Mouse (Mus musculus): ENCODE data around the gene Ints13.

Gene Ints13

GRCm38 (mm10) chr6:146538071-146538470 lies 39.6 kb downstream of the Ints13 start:
- no peak for DNase-seq

- no peak for DNase-seq
These were observed 40.5 kb downstream of the Ints13 start for GRCm38 (mm10) chr6:146537111-146537510.

DNA sequence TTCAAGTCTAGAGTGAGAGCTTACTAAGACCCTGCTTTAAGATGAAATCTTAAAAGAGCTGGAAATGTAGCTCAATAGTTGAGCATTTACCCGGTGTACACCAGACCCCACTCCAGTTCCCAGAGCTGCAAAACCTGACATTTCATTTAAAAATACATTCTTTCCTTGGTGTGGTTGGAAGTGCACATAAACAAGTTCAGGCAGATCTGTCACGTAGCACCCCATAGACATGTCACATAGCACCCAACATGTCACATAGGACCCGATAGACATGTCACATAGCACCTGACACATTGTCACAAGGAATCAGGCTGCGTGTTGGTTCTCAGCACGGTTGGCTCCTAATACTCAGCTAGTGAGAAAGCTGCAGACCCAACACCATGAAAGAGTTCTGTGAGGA lies 42.1 kb downstream of the Ints13 start:
- DNase-seq, result no peak

- no peak for DNase-seq
These were observed 44.5 kb downstream of the Ints13 start for GRCm38 (mm10) chr6:146533146-146533545.

DNA sequence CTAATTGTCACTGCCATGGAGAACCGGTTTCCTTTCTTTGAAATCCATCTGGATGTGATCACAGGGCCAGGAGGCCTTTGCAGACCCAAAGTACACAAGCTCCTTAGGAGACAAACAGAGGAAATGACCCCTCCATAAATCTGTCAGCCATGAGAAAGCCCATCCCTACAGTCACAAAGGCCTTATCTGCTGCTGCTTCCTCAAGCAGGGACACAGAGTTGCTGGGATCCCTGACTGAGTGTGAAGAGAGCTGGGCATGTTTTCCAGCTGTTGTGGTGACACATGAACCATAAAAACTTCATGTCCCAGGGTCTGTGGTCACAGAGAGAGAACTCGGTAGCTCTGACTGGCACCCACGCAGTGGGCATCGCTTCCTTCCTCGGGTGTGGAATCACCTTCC lies 46.9 kb downstream of the Ints13 start:
- no peak for DNase-seq

DNA sequence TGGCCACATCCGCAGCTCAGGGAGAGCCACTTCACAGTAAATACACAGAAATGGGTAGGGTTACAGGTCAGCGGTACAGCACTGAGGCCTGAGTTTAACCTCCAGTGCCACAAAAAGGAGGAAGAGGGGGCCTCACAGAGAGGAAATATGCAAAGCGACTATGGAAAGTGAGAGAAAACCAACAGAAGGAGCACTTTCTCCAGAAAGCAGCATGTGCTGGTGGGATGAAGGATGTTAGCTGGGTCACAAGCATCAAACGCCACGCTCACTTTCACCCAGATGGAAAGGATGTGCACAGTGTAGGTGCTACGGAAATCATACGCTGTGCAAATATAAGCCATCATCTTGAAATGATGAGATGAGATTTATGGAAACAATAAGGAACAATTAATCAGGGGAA lies 47.3 kb downstream of the Ints13 start:
- no peak for DNase-seq

DNA sequence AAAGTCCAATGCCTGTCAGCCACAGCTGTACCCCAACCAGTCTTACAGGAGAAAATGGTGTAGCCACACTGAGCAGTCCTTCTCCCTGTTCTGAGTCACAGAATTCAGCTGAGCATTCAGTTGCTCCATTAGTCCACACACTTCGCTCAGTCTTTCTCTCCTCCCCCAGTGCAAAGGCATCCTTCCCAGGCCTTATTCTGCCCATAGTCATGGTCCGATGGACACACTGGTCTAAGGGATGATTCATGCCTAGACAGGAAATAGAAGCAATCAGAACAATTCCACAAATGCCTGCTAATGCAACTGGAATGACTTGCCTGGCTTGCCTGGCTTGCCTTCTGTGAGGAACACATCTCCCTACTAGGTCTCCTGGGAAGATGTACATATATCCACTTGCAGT lies 50.1 kb downstream of the Ints13 start:
- no peak for DNase-seq

DNA sequence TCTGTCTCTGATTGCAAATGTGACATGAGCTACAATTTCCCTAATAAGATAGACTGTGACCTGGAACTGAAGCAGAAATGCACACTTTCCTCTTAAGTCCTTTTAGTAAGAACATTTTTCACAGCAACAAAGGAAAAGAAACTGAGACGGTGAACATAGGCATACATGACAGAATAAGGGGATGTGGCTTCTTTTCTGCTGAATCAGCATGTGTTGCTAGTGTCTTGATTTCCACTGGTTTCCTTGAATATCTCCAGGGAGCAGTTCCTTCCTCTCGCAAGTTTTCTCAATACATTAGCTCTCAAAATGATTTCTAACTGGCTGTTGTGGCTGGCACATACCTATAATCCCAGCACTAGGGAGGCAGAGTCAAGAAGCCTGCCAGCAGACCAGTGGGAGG lies 52.1 kb downstream of the Ints13 start:
- no peak for DNase-seq

GRCm38 (mm10) chr6:146521456-146522245 lies 56.0 kb downstream of the Ints13 start:
- DNase-seq, result no peak

- DNase-seq, result no peak
These were observed 58.6 kb downstream of the Ints13 start for GRCm38 (mm10) chr6:146519019-146519418.

DNA sequence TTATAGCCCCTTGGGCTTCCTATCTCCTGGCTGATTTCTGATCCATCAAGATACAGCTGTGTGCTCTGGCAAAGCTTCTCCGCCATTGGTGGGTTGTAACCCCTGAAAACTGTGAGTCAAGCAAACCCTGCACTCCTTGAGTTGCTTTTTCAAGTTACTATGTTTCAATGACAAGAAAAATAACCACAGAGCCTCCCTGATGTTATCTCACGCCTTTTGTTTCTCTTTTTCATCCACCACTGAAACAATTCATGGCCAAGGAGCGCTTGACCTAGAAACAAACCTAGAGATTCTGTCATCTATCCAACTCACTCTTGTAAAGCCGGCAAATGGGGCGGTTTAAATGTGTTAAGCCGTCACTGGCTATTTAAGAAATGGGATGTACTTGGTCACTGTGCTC lies 61.7 kb downstream of the Ints13 start:
- no peak for DNase-seq

DNA sequence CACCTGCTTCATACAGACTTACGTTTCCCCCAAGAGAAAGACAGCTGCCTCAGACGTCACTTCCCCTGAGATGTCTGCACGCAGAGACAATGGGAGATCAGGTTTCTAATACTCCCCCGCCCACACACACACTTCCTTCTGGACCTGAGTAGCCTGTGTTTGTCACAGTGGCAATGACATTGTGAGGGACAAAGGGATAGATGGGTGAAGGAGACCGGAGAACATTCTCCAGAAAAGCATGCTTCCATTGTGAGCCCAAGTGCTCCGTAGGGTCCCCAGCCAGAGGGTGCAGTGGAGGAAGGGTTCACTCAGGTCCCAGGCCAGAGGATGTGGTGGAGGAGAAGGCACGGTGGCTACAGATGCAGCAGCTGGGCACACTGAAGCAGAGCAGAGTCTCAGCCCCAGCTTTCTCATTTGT lies 63.1 kb downstream of the Ints13 start:
- DNase-seq, result no peak

DNA sequence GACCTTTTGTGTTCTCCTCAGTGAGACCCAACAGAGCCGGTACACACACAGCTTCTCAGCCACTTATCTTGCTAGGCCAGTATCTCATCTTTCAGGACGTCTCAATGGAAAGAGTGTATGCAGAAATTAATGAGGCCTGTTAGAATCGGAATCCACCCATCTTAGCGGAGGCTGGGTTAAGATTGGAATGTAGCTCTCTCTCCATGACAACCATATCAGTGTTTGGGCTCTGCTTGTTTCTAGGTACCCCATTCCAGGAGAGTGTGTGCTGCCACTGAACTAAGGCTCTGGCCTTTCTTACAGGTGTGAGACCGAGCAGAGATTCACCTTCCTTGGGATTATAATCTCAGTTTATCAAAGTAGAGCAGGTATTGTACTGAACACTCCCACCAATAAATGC lies 63.7 kb downstream of the Ints13 start:
- no peak for DNase-seq

DNA sequence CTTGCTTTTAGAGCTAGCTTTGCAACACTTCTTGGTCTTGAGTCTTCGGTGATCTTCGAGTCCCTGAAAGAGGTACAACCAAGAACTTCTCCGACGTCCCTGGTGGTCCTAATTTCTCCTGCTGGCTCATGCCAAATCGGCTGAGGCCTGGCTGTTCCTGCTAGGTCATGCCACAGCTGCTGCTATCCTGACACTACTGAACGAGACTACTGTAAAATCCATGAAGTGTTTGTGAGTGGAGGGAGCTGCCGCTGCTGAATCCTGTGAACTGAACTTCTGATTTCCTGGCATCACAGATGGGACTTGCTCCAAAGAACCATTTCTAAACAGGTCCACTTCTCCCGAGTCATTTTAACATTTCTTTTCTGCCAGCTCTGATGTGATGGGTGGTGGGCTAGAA lies 64.3 kb downstream of the Ints13 start:
- DNase-seq, result no peak

DNA sequence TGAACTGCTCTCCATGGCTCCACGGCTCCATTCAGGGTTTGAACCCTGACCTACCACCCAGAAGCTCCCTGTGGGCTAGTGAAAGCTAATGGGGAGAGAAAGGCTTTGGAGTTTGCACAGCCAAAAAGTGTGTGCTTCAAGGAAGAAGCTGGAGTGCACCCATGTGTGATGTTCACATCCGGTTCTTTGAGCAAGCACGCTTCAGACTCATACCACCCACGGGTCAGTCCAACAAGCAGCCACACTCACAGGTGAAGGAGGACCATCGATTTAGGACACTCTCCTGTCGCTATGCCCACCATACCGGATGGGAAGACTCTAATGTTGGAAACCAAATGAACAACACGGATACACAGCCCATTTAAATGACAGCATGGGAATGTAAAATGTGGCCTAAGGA lies 66.1 kb downstream of the Ints13 start:
- DNase-seq, result no peak

- no peak for DNase-seq
These were observed 67.7 kb downstream of the Ints13 start for GRCm38 (mm10) chr6:146509891-146510290.

DNA sequence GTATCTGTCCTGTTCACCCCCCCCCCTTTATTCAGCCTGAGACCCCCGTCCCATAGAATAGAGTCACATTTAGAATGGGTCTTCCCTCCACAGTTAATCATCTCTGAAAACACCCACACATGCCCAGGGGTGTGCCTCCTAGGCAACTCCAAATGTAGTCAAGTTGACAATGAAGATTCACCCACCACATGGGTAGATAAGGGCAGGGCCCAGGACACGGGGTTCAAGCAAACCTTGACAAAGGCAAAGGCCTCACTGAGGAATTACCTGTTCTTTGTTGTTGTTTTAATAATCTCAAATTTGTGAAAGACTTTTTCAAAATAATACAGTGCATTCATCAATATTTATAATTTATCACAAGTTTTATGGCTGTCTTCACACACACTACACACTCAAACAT lies 73.2 kb downstream of the Ints13 start:
- no peak for DNase-seq

GRCm38 (mm10) chr6:146502856-146503255 lies 74.8 kb downstream of the Ints13 start:
- no peak for DNase-seq

DNA sequence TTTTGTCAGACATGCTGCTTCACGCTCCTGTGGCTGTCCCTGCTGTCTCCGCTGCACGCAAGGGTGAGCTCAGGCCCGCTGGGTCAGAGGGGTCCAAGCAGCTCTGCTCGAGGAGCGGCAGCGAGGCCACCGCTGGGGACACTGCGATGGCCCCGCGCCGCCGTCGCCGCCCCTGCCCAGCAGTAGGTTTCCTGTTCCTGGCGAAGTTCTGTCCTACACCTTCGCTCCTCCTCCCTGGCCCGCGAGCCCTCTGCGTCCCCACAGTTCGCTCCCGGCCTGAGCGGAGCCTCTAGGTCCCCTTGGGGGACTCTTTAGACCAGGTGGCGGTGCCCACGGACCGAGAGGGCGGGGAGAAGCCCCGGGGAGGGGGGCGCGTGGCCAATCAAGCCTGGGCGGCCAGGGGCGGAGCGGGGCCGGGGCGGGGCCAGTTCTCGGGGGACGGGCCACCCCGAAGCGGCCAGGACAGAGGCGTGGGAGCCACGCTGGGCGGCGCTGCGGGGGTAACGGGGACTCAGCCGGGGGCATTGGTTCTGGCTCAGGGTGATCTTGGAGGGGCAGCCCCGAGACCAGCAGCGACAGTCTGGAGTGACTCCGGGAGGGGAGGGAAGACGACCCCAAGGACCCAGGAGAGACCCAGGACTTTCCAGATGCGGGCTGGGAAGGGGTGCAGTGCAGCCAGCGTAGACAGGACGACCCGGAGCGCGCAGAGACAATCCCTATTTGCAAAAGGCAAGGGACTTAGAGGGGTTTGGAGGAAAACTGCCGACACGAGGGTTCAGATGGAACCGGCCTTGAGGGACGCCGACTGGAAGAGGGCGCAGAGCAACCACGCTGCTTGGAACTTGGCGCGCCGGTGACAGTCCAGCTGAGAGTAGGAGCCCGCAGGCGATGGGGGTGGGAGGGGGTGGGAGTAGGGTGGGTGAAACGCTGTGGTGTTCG lies 75.5 kb downstream of the Ints13 start, which contains the start of gene Itpr2:
Itpr2 (minus strand) TSS at position 358 of the 939 bp plus-strand sequence.
- DNase-seq, result peak; percentile 74

DNA sequence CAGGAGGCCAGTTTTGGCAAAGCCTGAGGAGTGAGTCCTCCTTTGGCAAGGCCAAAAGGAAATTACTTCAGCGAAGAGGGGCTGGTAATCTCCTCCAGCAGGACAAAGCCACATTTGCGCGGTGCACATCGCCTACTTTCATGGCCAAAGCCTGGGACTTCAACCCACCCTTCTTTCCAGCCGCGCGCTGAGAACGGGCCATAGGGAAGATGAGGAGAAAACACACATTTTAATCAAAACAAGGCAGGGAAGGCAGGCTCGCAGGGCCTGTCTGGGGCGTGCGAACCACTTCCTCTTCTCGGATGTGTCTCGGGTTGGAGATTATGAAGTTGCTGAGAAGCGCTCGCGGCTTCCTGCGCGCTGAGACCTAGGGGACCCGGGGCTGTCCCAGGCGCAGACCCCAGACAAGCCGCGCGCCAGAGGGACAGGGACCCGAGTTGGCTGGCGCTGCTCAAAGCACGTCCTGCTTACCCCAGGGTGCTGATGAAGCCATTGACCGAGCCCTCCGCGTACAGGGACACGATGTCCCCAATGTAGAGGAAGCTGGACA lies 76.2 kb downstream of the Ints13 start:
- DNase-seq, result no peak

DNA sequence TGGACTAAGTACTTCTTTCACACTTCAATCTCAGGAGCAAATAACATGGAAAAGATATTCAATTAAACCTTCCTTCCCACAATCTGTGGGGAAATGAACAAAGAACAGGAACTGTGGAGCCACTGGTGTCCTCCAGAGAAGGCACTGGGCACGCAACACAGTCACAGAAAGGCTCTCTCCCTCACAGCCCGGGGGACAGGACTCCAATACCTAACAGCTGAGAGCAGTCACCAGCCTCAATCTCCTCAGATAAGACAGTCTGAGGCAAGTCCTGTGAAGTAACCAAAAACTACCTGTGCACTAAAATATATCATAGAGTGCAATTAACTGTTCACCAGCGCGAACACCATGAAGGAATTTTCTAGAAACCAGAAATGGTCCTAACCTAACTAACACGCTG lies 76.9 kb downstream of the Ints13 start:
- DNase-seq, result no peak

DNA sequence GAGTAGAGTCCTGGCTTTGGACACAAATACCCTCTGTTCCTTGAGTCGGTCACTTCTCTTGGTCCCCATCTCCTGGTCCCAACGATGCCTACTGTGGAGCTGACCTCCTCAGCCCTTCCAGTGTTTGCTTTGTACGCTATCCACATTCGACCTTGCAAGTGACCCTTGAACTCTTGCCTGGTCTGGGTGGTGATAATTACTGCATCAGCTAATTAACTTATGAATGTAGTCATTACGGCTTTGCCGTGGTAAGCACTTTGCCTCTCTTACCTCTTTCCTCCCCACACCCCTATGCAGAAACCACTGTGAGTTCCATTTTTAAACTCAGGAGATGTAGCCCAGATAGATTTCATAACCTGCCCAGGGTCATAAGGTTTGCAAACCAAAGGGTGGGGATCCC lies 77.4 kb downstream of the Ints13 start:
- DNase-seq, result no peak

Data from right cerebral cortex, postnatal 14 days (tissue).